Mouse (Mus musculus): ENCODE results near the gene Pank2.

DNA sequence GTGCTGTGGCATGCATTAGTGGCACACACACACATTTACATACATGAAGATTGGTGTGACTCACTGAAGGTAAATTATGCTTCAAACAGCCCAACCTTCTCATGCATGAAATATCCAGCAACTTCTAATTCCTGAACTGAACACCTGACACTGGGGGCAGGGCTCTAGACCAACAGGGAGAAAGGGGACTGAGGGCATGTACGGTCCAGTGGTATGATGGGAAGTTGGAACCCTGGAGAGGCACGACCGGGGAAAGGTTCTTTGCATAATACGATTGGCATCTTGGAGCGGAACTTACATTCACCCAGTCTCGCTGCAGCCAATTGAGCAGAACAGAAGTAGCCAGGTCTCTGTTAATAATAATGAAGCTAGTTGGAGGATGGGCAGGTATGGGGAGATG is 37.1 kb upstream of the Pank2 start:
- TF ChIP-seq CTCF (IDR thresholded peaks at IDR 0.05; ENCODE audit: low read depth, low read length) = no peak
- TF ChIP-seq POLR2A (IDR thresholded peaks at IDR 0.05; ENCODE audit: borderline replicate concordance, low read depth, low read length) = no peak

All from bone marrow macrophage, adult 2 months (primary cell).